Mouse (Mus musculus) bone marrow, adult 2 months (tissue): ENCODE data around the gene Slc35b1.

Experiments
- CTCF ChIP-seq: fragments of 200-500 bp; IDR thresholded peaks from 2 replicates; pipeline ENCODE4 v1.5.1; 2011; ENCODE audit warnings: low read length, control low read depth; ENCODE audit not compliant: control insufficient read depth, insufficient read depth
- POLR2A ChIP-seq: fragments of 200-500 bp; IDR thresholded peaks from 2 replicates; pipeline ENCODE4 v1.6.1; 2011; ENCODE audit warnings: low read depth, mild to moderate bottlenecking, control low read depth, low read length, borderline replicate concordance; ENCODE audit not compliant: control insufficient read depth

DNA sequence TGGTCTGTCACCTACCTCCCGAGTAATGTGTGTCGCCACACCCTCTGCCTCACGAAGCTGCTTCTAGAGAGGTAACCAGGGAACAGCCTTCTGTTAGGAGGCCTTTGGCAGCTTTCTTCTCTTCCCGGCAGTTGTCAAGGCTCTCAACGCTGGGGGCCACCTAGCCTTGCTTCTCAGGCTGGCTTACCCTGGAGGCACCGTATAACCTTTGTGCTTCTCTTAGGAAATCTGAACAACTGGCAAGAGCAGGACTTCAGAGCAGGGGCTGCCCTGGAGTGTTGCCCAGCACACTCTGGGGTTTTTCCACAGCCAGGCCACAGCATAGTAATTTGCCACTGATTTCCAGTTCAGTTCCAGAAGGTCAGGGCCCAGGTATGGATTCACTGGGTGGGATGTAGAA is 34.2 kb upstream of the Slc35b1 start:
- TF ChIP-seq POLR2A (no peak), CTCF (no peak)
